Mouse (Mus musculus) G1E (cell line): ENCODE measurements at regions not wholly inside any gene's neighbourhood (a gene's known extent, or its start where the extent isn't known, plus 50 kb on each side); places are given as distances from the start of the nearest gene placed in this dataset.

Source experiments
- CTCF ChIP-seq: IDR thresholded peaks from 2 replicates; pipeline ENCODE4 v1.5.1; 2012; ENCODE audit warnings: low read depth, low read length, inconsistent platforms, mixed read lengths
- POLR2AphosphoS5 ChIP-seq: IDR thresholded peaks from 2 replicates; pipeline ENCODE4 v1.6.1; 2012; ENCODE audit warnings: low read depth, low read length, inconsistent platforms; ENCODE audit not compliant: insufficient replicate concordance

DNA sequence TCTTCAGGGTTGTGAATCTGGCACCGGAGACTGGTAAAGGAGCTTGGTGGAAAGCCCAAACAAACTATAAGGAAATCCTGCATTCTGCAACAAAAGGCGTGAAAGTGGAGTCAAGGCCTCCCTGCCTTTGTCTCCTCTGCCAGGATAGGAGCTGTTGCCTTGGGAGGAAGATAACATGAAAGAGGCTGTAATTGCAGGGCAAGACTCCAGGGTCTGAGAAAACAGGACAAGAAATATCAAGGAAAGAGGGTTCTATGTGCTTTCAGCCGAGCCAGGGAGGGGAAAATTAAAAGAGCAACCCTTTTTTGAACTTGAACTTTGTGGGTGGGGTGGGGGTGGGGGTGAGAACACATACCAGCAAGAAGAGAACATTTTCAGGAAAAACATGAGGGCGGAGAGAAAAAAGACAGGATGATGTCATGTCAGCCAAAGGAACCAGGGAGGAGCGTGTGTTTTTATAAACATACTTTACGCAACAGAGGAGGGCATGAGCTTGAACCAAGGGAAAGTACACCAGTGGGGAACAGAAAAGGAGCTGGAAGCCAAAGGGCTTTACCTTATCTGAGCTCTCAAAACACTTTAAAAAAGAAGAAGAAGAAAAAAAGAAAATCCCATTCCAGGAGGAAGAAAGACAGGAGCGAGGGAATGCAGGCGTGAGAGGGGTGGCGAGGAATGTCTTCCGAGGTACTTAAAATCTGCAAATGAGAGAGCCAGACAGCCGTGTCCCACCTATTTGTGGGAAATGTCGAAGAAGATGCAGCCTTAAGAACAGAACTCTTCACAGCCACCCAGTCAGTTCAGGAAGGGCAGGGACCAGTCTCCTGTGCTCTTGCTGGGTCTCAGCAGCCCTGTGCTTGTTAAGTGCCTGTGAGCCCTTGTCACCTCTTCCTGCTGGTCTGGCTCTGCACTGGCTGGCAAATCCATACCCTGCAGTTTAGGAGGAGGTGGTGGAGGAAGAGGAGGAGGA lies 66.2 kb upstream of the Irf2bp2 start:
- TF ChIP-seq POLR2AphosphoS5 = no peak
- no peak for TF ChIP-seq CTCF
